Mouse (Mus musculus) ES-Bruce4 (cell line): ENCODE data around the gene Necab2. TPM values are rescaled to one million over a fixed set of nuclear protein-coding genes. Genes with fewer than 3 reads are reported as not detected.

ENCODE experiments used
- H3K27ac ChIP-seq: 2 replicates; pipeline ENCODE4 v1.5.1; 2012; ENCODE audit warnings: low read length, inconsistent platforms; ENCODE audit not compliant: insufficient read depth
- H3K27me3 ChIP-seq: 2 replicates; pipeline ENCODE4 v1.6.1; 2012; ENCODE audit warnings: mild to moderate bottlenecking, low read length, inconsistent platforms; ENCODE audit not compliant: control insufficient read depth, poor library complexity, insufficient read depth, severe bottlenecking
- H3K36me3 ChIP-seq: 2 replicates; pipeline ENCODE4 v1.6.1; 2012; ENCODE audit warnings: inconsistent platforms, mild to moderate bottlenecking, low read length, moderate library complexity; ENCODE audit not compliant: control insufficient read depth, poor library complexity, insufficient read depth, severe bottlenecking
- H3K4me1 ChIP-seq: one replicate; pipeline ENCODE4 v1.8.1; 2011; ENCODE audit warnings: low read length; ENCODE audit not compliant: control insufficient read depth, insufficient read depth
- H3K4me3 ChIP-seq: 2 replicates; pipeline ENCODE4 v1.5.1; 2011; ENCODE audit warnings: low read depth, mild to moderate bottlenecking, low read length
- H3K9ac ChIP-seq: 2 replicates; pipeline ENCODE4 v1.6.1; 2012; ENCODE audit warnings: low read depth, mild to moderate bottlenecking, inconsistent platforms; ENCODE audit not compliant: poor library complexity, severe bottlenecking
- H3K9me3 ChIP-seq: replicated peaks from 2 replicates; pipeline ENCODE4 v1.6.1; 2012; ENCODE audit warnings: mild to moderate bottlenecking, low read length, inconsistent platforms; ENCODE audit not compliant: control insufficient read depth, poor library complexity, insufficient read depth, severe bottlenecking
- CTCF ChIP-seq: IDR thresholded peaks from one replicate; pipeline ENCODE4 v1.8.1; 2011; ENCODE audit warnings: low read depth, low read length
- EP300 ChIP-seq: IDR thresholded peaks from 2 replicates; pipeline ENCODE4 v1.6.1; 2011; ENCODE audit warnings: low read depth, low read length; ENCODE audit not compliant: insufficient read depth
- POLR2A ChIP-seq: IDR thresholded peaks from one replicate; pipeline ENCODE4 v1.8.1; 2011; ENCODE audit warnings: low read length; ENCODE audit not compliant: insufficient read depth
- polyA plus RNA-seq: library from polyadenylated mRNA; stranded (reverse); fragments of >200 nt; gene quantifications from 2 replicates; pipeline ENCODE4 v1.2.4, GENCODE M21; 2011; ENCODE audit warnings: low read depth; ENCODE audit not compliant: missing spikeins, insufficient read depth, insufficient read length

Necab2 gene
- polyA plus RNA-seq, 1 experiment: 3.8 TPM

DNA sequence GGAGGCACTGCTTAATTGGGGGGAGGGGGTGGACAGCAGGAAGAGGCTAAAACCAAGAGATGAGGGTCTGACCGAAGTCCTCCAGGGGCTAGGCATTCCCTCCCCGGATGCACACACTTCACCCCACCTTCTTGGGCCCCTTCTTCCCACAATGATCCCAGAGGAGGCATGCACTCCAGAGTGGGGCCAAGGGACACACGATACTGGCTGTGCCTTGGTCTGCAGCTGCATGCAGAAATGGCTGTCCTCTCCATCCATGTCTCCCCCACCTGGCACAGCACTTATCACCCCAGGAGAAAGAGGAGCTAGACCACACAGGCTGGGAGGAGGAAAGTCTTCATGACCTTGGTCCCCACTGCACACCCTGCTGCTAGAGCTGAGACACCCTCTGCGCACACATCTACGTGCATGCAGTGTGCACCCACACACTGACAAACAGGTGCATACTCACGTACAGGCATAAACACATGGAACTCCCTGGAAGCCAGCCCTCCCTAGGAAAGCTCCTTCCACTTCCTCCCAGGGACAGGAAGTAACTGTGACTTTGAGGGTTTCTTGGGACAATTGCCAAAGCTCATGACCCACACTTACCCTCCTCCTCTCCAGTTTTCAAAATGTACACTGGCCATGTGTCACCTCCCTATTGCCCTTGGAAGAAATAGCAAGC is 20.3 kb upstream of the Necab2 start:
- H3K36me3 ChIP-seq: no peaks in the 10 kb centered on the region
- H3K9me3 ChIP-seq: no peaks in the 10 kb centered on the region
- no peak overlapping the region for H3K4me3 ChIP-seq
- H3K4me1 ChIP-seq: no peaks in the 10 kb centered on the region
- TF ChIP-seq CTCF (no peak), EP300 (no peak), POLR2A (no peak)
- H3K9ac ChIP-seq: no peak overlapping the region
- no peak overlapping the region for H3K27ac ChIP-seq
- H3K27me3 ChIP-seq: no peaks in the 10 kb centered on the region

DNA sequence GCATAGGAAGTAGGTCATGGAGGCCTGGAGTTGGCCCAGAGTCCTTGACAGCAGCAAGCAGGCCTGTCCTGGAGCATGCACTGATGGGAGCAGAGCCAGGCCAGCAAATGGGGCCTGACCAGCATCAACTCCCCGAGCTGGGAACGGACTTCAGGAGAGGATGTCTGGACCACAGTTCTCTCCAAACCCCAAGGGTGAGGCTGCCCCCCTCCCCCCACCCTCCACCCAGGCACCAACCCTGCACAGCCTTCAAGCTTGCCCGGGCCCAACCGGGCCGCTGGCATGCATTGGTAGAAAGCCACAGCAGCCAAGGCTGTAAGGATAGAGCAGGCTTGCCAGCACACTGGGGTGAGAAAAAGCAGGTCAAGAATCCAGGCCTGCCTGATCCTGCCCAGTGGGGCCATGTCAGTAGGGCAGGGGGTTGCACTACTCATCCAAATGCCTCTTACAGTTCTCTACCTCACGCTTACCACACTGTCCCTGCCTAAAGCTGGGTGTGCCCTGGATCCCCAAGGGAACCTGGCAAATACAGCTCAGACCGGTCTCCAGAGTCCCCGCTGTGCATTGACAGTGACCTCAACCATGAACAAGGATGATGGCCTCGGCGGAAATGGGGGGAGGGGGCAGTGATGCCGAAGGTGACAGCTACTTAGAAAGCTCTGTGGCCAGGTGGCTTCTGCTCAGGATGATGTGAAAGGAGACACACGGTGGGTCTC is 18.7 kb upstream of the Necab2 start:
- H3K27me3 ChIP-seq: no peaks in the 10 kb centered on the region
- no peaks in the 10 kb centered on the region for H3K9me3 ChIP-seq
- no peak overlapping the region for H3K27ac ChIP-seq
- TF ChIP-seq CTCF: no peak
- TF ChIP-seq POLR2A: no peak
- TF ChIP-seq EP300: no peak
- H3K9ac ChIP-seq: no peak overlapping the region
- H3K4me1 ChIP-seq: no peaks in the 10 kb centered on the region
- no peaks in the 10 kb centered on the region for H3K36me3 ChIP-seq
- H3K4me3 ChIP-seq: no peak overlapping the region

DNA sequence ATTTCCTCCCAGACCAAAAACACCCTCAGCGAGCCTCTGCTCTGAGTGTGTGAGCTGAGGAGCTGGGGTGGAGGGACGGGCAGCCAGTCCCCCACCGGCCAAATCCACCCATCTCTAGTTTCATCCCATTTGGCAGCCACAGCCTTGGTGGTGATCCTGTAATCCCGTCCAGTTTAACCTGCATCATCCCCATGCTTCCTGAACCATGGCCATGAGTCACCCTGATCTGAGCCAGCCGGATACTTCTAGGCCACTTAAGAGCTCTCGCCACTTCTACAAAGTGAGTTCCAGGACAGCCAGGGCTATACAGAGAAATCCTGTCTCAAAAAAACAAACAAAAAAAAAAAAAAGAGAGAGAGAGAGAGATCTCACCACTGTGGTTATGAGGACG is 18.2 kb upstream of the Necab2 start:
- TF ChIP-seq CTCF: no peak
- no peak for TF ChIP-seq EP300
- TF ChIP-seq POLR2A: no peak
- H3K9ac ChIP-seq: no peak overlapping the region
- no peaks in the 10 kb centered on the region for H3K9me3 ChIP-seq
- H3K27ac ChIP-seq: no peak overlapping the region
- H3K27me3 ChIP-seq: no peaks in the 10 kb centered on the region
- no peak overlapping the region for H3K4me3 ChIP-seq
- H3K36me3 ChIP-seq: no peaks in the 10 kb centered on the region
- H3K4me1 ChIP-seq: no peaks in the 10 kb centered on the region

DNA sequence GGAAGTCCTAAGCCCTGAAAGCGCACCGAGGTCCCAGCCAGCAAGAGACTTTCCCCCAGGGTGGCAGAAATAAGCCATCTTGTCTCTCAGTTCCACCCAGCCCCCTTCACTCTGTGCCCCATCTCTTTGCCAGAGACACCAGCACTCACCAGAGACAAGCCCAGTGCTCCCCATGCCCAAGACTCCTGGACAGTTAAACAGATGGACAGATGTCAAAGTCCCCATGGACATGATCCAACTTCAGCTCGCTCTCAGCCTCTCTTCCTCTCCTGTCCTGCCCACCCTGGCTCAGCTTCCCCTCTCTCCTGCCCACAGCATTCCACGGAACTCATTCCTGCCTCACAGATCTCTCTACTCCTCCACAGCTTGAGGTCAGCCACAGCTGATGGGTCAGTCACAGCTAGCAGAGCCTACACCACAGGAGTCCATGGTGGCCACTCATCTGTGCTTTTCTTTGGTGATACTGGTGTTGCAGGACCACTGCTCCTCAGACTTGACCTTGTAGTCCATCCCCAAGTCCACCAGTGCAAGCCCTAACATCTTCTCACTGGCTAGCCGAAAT is 17.7 kb upstream of the Necab2 start:
- H3K9me3 ChIP-seq: no peaks in the 10 kb centered on the region
- H3K27me3 ChIP-seq: no peaks in the 10 kb centered on the region
- H3K27ac ChIP-seq: no peak overlapping the region
- no peak for TF ChIP-seq EP300
- TF ChIP-seq CTCF: no peak
- no peak for TF ChIP-seq POLR2A
- no peaks in the 10 kb centered on the region for H3K4me1 ChIP-seq
- no peak overlapping the region for H3K4me3 ChIP-seq
- H3K9ac ChIP-seq: no peak overlapping the region
- H3K36me3 ChIP-seq: no peaks in the 10 kb centered on the region

DNA sequence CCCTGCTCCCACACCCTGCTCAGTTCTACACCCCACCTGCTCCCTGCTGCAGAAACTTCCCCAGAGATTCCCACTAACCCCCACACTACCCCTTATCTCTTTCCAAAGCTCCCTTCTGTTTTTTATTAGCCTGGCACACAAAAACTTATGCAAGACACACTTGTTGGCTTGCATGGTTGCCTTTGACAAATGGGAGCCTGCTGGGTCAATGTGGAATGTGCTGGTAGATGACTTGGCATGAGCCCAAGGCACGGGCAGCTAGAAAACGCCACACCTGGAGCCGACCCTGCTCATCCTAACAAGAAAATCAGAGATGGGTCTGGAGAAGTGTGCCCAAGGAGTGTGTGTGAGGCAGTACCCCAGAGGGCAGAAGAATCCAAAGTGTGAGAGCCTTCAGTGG is 17.0 kb upstream of the Necab2 start:
- Histone ChIP-seq H3K9me3 (no peaks in the 10 kb centered on the region), H3K27me3 (no peaks in the 10 kb centered on the region), H3K4me3 (no peak overlapping the region), H3K36me3 (no peaks in the 10 kb centered on the region), H3K4me1 (no peaks in the 10 kb centered on the region), H3K9ac (no peak overlapping the region), H3K27ac (no peak overlapping the region)
- no peak for TF ChIP-seq CTCF

DNA sequence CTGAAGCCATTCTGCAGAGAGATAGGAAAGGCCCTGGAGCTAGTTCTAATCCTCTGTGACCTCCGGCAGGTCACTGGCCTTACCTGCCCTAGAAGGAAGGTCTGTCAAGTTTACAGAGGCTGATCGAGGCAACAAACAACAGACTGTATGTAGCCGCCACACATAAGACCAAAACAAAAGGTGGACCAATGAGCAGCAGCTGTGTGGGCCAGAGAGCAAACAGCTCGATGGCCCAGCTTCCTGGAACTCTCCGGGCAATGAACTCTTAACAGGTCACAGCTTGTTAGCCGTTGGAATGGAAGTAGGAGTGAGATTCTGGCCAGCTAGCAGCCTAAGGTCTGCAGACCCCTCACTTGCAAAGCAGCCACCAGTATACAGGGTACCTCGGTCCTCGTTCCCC is 16.3 kb upstream of the Necab2 start:
- TF ChIP-seq POLR2A (no peak), EP300 (no peak), CTCF (no peak)
- no peaks in the 10 kb centered on the region for H3K9me3 ChIP-seq
- no peak overlapping the region for H3K9ac ChIP-seq
- no peak overlapping the region for H3K4me3 ChIP-seq
- H3K36me3 ChIP-seq: no peaks in the 10 kb centered on the region
- no peaks in the 10 kb centered on the region for H3K27me3 ChIP-seq
- H3K27ac ChIP-seq: no peak overlapping the region
- no peaks in the 10 kb centered on the region for H3K4me1 ChIP-seq
